Mouse (Mus musculus) myocyte (in vitro differentiated cells): ENCODE measurements around the gene Fndc9.

Experiments
- MAX ChIP-seq: IDR thresholded peaks from one replicate; pipeline ENCODE4 v1.6.1; 2011; ENCODE audit warnings: low read depth, mild to moderate bottlenecking, control low read depth
- POLR2A ChIP-seq: IDR thresholded peaks from one replicate; pipeline ENCODE4 v1.6.1; 2011; ENCODE audit warnings: low read depth, mild to moderate bottlenecking, control low read depth, moderate library complexity; ENCODE audit not compliant: insufficient read length
- POLR2AphosphoS2 ChIP-seq: IDR thresholded peaks from one replicate; pipeline ENCODE4 v1.6.1; 2011; ENCODE audit warnings: low read depth, control low read depth; ENCODE audit not compliant: insufficient read length

- TF ChIP-seq POLR2A = no peak
- TF ChIP-seq POLR2AphosphoS2 = no peak
- TF ChIP-seq MAX = no peak
Observed at GRCm38 (mm10) chr11:46244731-46245604, 9.6 kb downstream of the Fndc9 start.
